Mouse (Mus musculus): ENCODE data around the gene Pnpla6. TPM values are rescaled to one million over a fixed set of nuclear protein-coding genes. Genes with fewer than 3 reads are reported as not detected.
"Not testable (repeated sequence)": the region's sequence is repeated elsewhere in the genome, so short reads cannot be mapped to it uniquely, and the experiment has no call there.

Gene Pnpla6
- polyA plus RNA-seq, 1 experiment from 2014 or later = 29.9 TPM

GRCm38 (mm10) chr8:3546511-3546910 lies 31.3 kb downstream of the Pnpla6 start:
- ATAC-seq (ENCODE audit: borderline replicate concordance, extremely low read depth, low FRiP score, low TSS enrichment) = no peak
- no peaks in the 10 kb centered on the region for H3K27me3 ChIP-seq
- no peak overlapping the region for H3K4me3 ChIP-seq
- WGBS = 84% methylated on average over 2 of the region's 2 CpGs
- H3K27ac ChIP-seq = no peak overlapping the region
- no peak overlapping the region for H3K9ac ChIP-seq
- H3K36me3 ChIP-seq = peaks cover 33% of the 10 kb centered on the region
- no peaks in the 10 kb centered on the region for H3K9me3 ChIP-seq
- no peaks in the 10 kb centered on the region for H3K4me1 ChIP-seq
- H3K4me2 ChIP-seq = no peak overlapping the region

DNA sequence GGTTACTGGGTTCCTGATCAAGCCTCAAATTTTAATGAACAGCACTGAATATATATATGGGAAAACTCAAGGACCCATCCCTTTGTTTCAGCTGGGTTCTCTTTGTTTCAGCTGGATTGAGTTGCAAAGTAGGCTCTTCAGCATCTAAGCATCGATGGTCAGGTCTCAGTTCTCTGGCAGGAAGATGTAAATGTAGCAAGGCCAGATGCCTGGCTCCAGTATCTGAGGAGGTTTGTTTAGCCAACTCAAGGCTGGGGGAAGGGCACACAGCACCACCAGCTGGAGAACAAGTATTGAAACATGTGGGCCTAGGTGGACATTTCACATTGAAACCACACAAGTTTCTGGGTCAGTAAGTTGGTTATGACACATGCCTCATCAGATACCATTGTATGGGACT lies 37.1 kb downstream of the Pnpla6 start:
- Histone ChIP-seq H3K4me1 (no peaks in the 10 kb centered on the region), H3K4me2 (no peak overlapping the region), H3K27ac (no peak overlapping the region), H3K27me3 (no peaks in the 10 kb centered on the region), H3K4me3 (no peak overlapping the region), H3K36me3 (no peaks in the 10 kb centered on the region), H3K9me3 (no peaks in the 10 kb centered on the region), H3K9ac (no peak overlapping the region)
- no peak for ATAC-seq (ENCODE audit: borderline replicate concordance, extremely low read depth, low FRiP score, low TSS enrichment)
- 92% methylated on average over 1 of the region's 1 CpGs for WGBS

DNA sequence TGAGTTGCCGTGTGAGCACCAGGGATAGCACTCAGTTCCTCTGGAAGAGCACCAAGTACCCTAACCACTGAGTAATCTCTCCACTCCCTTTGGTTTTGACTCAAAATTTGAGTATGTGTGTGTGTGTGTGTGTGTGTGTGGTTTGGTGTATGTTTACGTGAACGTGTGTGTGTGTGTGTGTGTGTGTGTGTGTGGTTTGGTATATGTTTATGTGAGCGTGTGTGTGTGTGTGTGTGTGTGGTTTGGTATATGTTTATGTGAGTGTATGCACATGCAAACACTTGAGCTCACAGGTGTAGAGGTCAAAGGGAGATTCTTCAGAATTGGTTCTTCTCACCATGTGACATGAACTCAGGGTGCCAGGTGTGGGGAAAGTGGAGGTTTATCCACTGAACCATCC lies 40.9 kb downstream of the Pnpla6 start:
- WGBS = 53% methylated on average over 4 of the region's 4 CpGs
- no peak overlapping the region for H3K9ac ChIP-seq
- no peaks in the 10 kb centered on the region for H3K9me3 ChIP-seq

GRCm38 (mm10) chr8:3567641-3568371 lies 52.6 kb downstream of the Pnpla6 start, which contains the start of gene C330021F23Rik:
C330021F23Rik (plus strand) TSS chr8:3567990.
- Histone ChIP-seq H3K9me3 (no peaks in the 10 kb centered on the region), H3K4me2 (peak within 1 kb of the TSS; percentile 33), H3K9ac (no peak within 1 kb of the TSS), H3K27me3 (no peaks in the 10 kb centered on the region), H3K36me3 (no peaks in the 10 kb centered on the region), H3K4me1 (0 out of 2 replicates have a peak, but pooled peaks cover 4% of the 10 kb centered on the region), H3K4me3 (no peak within 1 kb of the TSS), H3K27ac (no peak within 1 kb of the TSS)
- ATAC-seq (ENCODE audit: borderline replicate concordance, extremely low read depth, low FRiP score, low TSS enrichment) = no peak
- 5% methylated on average over 12 of the region's 12 CpGs for WGBS

More for the DNA sequence above, 40.9 kb downstream of the Pnpla6 start:
- ATAC-seq (ENCODE audit: borderline replicate concordance, extremely low read depth, low FRiP score, low TSS enrichment) = peak; percentile 94
- no peaks in the 10 kb centered on the region for H3K27me3 ChIP-seq
- no peak overlapping the region for H3K4me3 ChIP-seq
- H3K4me2 ChIP-seq = no peak overlapping the region
- no peaks in the 10 kb centered on the region for H3K36me3 ChIP-seq
- no peaks in the 10 kb centered on the region for H3K4me1 ChIP-seq
- no peak overlapping the region for H3K27ac ChIP-seq

GRCm38 (mm10) chr8:3568378-3568777 lies 53.2 kb downstream of the Pnpla6 start:
- H3K27me3 ChIP-seq = no peaks in the 10 kb centered on the region
- H3K4me3 ChIP-seq = no peak overlapping the region
- no peak for ATAC-seq (ENCODE audit: borderline replicate concordance, extremely low read depth, low FRiP score, low TSS enrichment)
- no peak overlapping the region for H3K27ac ChIP-seq
- H3K36me3 ChIP-seq = no peaks in the 10 kb centered on the region
- no peak overlapping the region for H3K9ac ChIP-seq
- H3K9me3 ChIP-seq = no peaks in the 10 kb centered on the region
- 0 out of 2 replicates have a peak, but pooled peaks cover 4% of the 10 kb centered on the region for H3K4me1 ChIP-seq
- H3K4me2 ChIP-seq = peak overlapping the region; percentile 33
- 9% methylated on average over 7 of the region's 7 CpGs for WGBS

DNA sequence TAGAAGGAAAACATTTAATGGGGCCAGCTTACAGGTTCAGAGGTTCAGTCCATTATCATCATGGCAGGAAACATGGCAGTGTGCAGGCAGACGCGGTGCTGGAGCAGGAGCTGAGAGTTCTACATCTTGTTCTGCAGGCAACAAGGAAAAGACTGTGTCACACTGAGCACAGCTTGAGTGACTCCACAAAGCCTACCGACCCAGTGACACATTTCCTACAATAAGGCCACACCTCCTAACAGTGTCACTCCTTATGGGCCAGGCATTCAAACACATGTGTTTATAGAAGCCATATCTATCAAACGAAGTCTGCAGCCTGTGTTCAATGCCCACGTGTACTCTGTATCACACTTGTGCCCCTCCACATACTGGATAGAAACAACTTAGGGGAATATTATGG lies 54.6 kb downstream of the Pnpla6 start:
- no peak overlapping the region for H3K4me3 ChIP-seq
- H3K4me2 ChIP-seq = no peak overlapping the region
- no peaks in the 10 kb centered on the region for H3K9me3 ChIP-seq
- ATAC-seq (ENCODE audit: borderline replicate concordance, extremely low read depth, low FRiP score, low TSS enrichment) = no peak
- H3K27ac ChIP-seq = no peak overlapping the region
- H3K27me3 ChIP-seq = no peaks in the 10 kb centered on the region
- no peak overlapping the region for H3K9ac ChIP-seq
- 0 out of 2 replicates have a peak, but pooled peaks cover 4% of the 10 kb centered on the region for H3K4me1 ChIP-seq
- WGBS = 74% methylated on average over 5 of the region's 5 CpGs
- no peaks in the 10 kb centered on the region for H3K36me3 ChIP-seq

DNA sequence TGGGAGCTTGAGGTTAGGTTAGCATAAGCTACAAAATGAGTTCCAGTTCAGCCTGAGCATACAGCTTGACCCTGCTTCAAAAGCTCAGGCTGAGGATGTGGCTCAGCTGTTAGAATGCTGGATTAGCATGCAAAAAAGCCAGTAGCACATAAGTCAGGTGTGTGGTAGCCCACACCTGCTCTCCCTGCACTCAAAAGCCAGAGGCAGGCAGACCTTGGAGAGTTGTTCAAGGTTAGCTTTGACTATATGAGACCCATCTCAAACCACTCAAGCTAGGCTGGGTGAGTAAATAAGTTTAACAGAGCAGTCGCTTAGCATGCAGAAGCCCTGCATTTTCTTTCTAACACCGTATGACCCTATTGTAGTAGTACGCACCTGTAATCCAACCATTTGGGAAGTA lies 59.4 kb downstream of the Pnpla6 start:
- no peak for ATAC-seq (ENCODE audit: borderline replicate concordance, extremely low read depth, low FRiP score, low TSS enrichment)
- no peak overlapping the region for H3K4me2 ChIP-seq
- 87% methylated on average over 3 of the region's 3 CpGs for WGBS
- H3K4me1 ChIP-seq = 0 out of 2 replicates have a peak, but pooled peaks cover 3% of the 10 kb centered on the region
- no peaks in the 10 kb centered on the region for H3K36me3 ChIP-seq
- H3K27me3 ChIP-seq = no peaks in the 10 kb centered on the region
- no peak overlapping the region for H3K27ac ChIP-seq
- no peak overlapping the region for H3K4me3 ChIP-seq
- H3K9me3 ChIP-seq = no peaks in the 10 kb centered on the region
- H3K9ac ChIP-seq = no peak overlapping the region

DNA sequence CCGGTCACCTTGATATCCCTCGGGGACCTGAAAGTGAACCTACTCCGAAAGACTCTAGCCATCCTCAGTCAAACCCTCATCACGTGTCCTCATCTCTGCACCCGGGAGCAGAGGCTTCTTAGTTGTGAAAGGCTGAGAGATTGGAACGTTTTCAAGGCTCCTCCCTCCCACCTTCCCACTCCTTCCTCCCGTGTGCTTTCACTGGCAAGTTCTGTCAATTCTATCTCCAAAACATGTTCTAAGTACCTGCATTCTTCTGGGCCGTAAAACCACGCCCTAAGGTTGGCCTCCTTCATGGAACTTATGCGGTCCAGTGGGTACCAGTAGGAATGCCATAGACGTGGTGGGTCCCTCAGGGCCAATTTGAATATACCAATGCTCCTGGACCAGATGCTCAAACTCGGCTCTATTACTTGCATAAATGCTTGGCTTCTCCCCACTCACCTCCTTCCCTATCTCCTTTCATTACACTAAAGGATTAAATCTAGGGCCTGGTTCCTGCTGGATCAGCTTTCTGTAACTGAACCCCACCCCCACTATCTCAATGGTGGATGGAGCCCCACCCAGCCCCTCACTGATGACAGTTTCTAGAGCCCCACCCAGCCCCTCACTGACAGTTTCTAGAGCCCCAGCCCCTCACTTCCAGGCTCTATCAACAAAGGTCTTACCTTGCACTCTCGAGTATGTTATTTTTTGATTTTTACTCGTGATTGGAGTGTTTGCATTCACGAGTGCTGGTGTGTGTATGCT lies 61.2 kb downstream of the Pnpla6 start:
- Histone ChIP-seq H3K9ac (no peak overlapping the region), H3K4me3 (no peak overlapping the region), H3K36me3 (no peaks in the 10 kb centered on the region), H3K4me2 (no peak overlapping the region), H3K9me3 (no peaks in the 10 kb centered on the region), H3K4me1 (0 out of 2 replicates have a peak, but pooled peaks cover 4% of the 10 kb centered on the region), H3K27ac (no peak overlapping the region), H3K27me3 (no peaks in the 10 kb centered on the region)
- 64% methylated on average over 15 of the region's 15 CpGs for WGBS
- ATAC-seq (ENCODE audit: borderline replicate concordance, extremely low read depth, low FRiP score, low TSS enrichment) = no peak

DNA sequence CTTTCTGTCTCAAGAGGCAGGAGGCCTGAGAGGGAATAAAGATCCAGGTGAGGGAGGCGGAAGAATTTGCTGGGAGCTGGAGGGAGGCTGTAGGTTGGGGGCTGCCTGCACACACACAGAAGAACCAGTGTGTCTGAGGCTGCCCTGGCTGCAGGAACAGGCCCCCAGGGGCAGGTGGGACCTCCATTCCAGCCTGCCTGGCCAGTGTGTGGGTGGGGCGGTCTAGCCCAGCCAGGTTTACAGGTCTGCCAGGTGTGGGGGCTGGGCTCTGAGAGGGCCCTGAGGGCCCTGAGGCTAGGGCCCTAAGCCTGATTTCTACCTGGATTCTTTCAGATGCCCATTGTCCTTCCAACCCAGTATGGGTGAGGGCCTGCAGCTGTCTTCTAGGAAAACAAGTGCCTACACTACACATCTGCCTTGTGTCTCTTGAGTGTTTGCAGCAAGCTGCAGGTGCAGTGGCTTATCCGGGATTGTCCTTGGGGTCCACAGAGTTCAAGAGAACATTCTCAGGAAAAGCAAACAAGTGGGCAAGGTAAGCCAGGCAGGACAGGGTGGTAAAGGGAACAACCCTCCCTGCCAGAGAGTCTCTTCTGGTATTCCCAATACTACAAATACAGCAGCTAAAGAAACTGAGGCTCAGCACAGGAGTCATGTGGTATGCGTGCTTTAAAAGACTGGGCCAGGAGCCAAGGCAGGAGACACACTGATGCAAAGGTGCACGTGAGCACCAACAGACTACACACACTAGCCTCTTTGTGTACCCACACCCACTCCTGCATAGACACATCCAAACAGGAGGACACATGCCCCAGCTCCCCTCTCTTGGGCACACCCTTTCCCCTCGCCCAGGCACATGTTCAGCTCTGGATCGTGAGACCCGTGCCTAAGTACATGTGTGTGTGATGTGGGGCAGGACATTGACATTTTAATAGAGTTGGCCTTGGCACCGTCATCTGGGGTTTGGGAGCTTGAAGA lies 64.5 kb downstream of the Pnpla6 start:
- Histone ChIP-seq H3K4me3 (no peak overlapping the region), H3K9ac (no peak overlapping the region), H3K36me3 (no peaks in the 10 kb centered on the region), H3K4me2 (no peak overlapping the region), H3K27ac (peak overlapping the region; percentile 25), H3K4me1 (0 out of 2 replicates have a peak, but pooled peaks cover 4% of the 10 kb centered on the region), H3K27me3 (no peaks in the 10 kb centered on the region), H3K9me3 (no peaks in the 10 kb centered on the region)
- WGBS = 58% methylated on average over 9 of the region's 9 CpGs
- ATAC-seq (ENCODE audit: borderline replicate concordance, extremely low read depth, low FRiP score, low TSS enrichment) = peak; percentile 67

DNA sequence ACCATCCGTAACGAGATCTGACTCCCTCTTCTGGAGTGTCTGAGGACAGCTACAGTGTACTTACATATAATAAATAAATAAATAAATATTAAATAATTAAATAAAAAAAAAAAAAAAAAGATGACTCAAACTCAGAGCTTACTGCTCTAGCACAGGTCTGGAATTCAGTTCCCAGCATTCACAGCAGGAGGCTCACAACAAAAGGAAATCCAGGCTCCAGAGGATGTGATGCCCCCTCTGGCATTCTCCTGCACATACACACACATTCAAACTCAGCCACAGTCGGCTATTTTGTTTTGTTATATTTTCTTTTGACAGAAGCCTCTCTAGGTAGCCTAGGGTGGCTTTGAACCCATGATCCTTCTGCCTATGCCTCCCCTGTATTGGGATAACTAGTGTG lies 66.8 kb downstream of the Pnpla6 start:
- not testable (repeated sequence) for H3K4me3 ChIP-seq; H3K4me2 ChIP-seq; H3K27ac ChIP-seq; ATAC-seq (ENCODE audit: borderline replicate concordance, extremely low read depth, low FRiP score, low TSS enrichment); H3K9ac ChIP-seq; H3K9me3 ChIP-seq; H3K4me1 ChIP-seq; H3K36me3 ChIP-seq; H3K27me3 ChIP-seq
- WGBS = 87% methylated on average over 3 of the region's 3 CpGs

DNA sequence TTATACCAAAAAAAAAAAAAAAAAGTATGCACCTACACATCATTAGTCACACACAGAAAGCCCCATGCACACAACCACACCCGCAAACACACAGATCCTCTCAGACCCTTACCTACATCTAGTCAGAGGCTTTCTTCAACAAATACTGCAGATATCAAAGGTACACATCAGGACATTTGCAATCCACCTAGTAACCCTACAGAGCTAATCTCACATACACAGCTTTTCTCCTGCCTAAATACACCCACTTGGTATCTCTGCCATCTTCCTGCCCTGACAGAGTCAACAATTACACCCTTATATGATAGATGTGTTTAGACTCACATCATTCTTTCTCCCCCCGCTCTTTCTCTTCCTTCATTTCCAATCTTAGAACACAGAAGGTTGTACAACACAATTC lies 71.3 kb downstream of the Pnpla6 start:
- Histone ChIP-seq H3K9ac (no peak overlapping the region), H3K4me2 (no peak overlapping the region), H3K4me1 (0 out of 2 replicates have a peak, but pooled peaks cover 7% of the 10 kb centered on the region), H3K27me3 (peaks cover 23% of the 10 kb centered on the region), H3K4me3 (no peak overlapping the region), H3K36me3 (no peaks in the 10 kb centered on the region), H3K9me3 (no peaks in the 10 kb centered on the region), H3K27ac (no peak overlapping the region)
- 77% methylated on average over 2 of the region's 2 CpGs for WGBS
- no peak for ATAC-seq (ENCODE audit: borderline replicate concordance, extremely low read depth, low FRiP score, low TSS enrichment)
